Mouse (Mus musculus) lung, postnatal 10 days (tissue): ENCODE measurements at regions not wholly inside any gene's neighbourhood (a gene's known extent, or its start where the extent isn't known, plus 50 kb on each side); places are given as distances from the start of the nearest gene placed in this dataset.
A peak's percentile ranks its signal among the peaks of the same experiment; 100 is the strongest.
"Not testable (repeated sequence)": the region's sequence is repeated elsewhere in the genome, so short reads cannot be mapped to it uniquely, and the experiment has no call there.

Source experiments
- DNase-seq: peaks from one replicate; pipeline ENCODE4 v3.0.0; 2021

GRCm38 (mm10) chr6:14632837-14633236 is 122.2 kb downstream of the Ppp1r3a start:
- DNase-seq: no peak

GRCm38 (mm10) chr6:14631719-14632445 is 123.2 kb downstream of the Ppp1r3a start:
- no peak for DNase-seq

GRCm38 (mm10) chr6:14616629-14617028 is 138.4 kb downstream of the Ppp1r3a start:
- no peak for DNase-seq

- DNase-seq: no peak
Measured at GRCm38 (mm10) chr6:14608076-14608475, 147.0 kb downstream of the Ppp1r3a start.

- DNase-seq: peak; percentile 2
Measured at GRCm38 (mm10) chr6:14600543-14601249, 154.4 kb downstream of the Ppp1r3a start.

GRCm38 (mm10) chr6:14596880-14597466 is 158.1 kb downstream of the Ppp1r3a start:
- no peak for DNase-seq

GRCm38 (mm10) chr6:14585827-14586226 is 169.2 kb downstream of the Ppp1r3a start:
- DNase-seq: no peak

GRCm38 (mm10) chr6:14583829-14584228 is 171.2 kb downstream of the Ppp1r3a start:
- no peak for DNase-seq

- DNase-seq: no peak
Measured at GRCm38 (mm10) chr6:14574607-14575006, 180.5 kb downstream of the Ppp1r3a start.

- DNase-seq: no peak
Measured at GRCm38 (mm10) chr6:14573001-14573400, 182.1 kb downstream of the Ppp1r3a start.

GRCm38 (mm10) chr6:14540333-14540732 is 214.7 kb downstream of the Ppp1r3a start:
- DNase-seq: no peak

- DNase-seq: no peak
Measured at GRCm38 (mm10) chr6:14529096-14529495, 226.0 kb downstream of the Ppp1r3a start.

- DNase-seq: no peak
Measured at GRCm38 (mm10) chr6:14528564-14528963, 226.5 kb downstream of the Ppp1r3a start.

GRCm38 (mm10) chr6:14522742-14523141 is 232.3 kb downstream of the Ppp1r3a start:
- no peak for DNase-seq

- no peak for DNase-seq
Measured at GRCm38 (mm10) chr6:14521321-14521720, 233.8 kb downstream of the Ppp1r3a start.

GRCm38 (mm10) chr6:14504171-14504570 is 250.9 kb downstream of the Ppp1r3a start:
- DNase-seq: peak; percentile 33

- DNase-seq: no peak
Measured at GRCm38 (mm10) chr6:14500663-14501062, 254.4 kb downstream of the Ppp1r3a start.

- not testable (repeated sequence) for DNase-seq
Measured at GRCm38 (mm10) chr6:14499882-14500281, 255.2 kb downstream of the Ppp1r3a start.

GRCm38 (mm10) chr6:14486642-14487041 is 268.4 kb downstream of the Ppp1r3a start:
- DNase-seq: not testable (repeated sequence)

GRCm38 (mm10) chr6:14456394-14456793 is 298.7 kb downstream of the Ppp1r3a start:
- DNase-seq: no peak

- DNase-seq: not testable (repeated sequence)
Measured at GRCm38 (mm10) chr6:14453321-14453720, 301.8 kb downstream of the Ppp1r3a start.

- DNase-seq: no peak
Measured at GRCm38 (mm10) chr6:14431751-14432150, 323.3 kb downstream of the Ppp1r3a start.

- DNase-seq: no peak
Measured at GRCm38 (mm10) chr6:14409772-14410171, 345.3 kb downstream of the Ppp1r3a start.

GRCm38 (mm10) chr6:14407754-14408153 is 347.3 kb downstream of the Ppp1r3a start:
- no peak for DNase-seq
